Mouse (Mus musculus): ENCODE measurements around the gene Cxxc4. TPM values are rescaled to one million over a fixed set of nuclear protein-coding genes. Genes with fewer than 3 reads are reported as not detected.
A peak's percentile ranks its signal among the peaks of the same experiment; 100 is the strongest.

Gene Cxxc4
- 0.09 and 0.10 TPM in 2 replicates for polyA plus RNA-seq (2012; rRNA removed)
- 0.06 and 0.10 TPM in 2 replicates for polyA plus RNA-seq (2014; fragmentation: Nextera tagmentation; extraction: Ambion mirVana)

GRCm38 (mm10) chr3:134236414-134237112 lies at the start of gene Cxxc4:
Gene Cxxc4 (plus strand): TSS chr3:134236484.
- no peak for TF ChIP-seq EP300 (IDR thresholded peaks at IDR 0.05; ENCODE audit: low read depth)
- no peak for TF ChIP-seq CTCF (IDR thresholded peaks at IDR 0.05; ENCODE audit: low read depth)
- ATAC-seq (ENCODE audit: insufficient read depth) (no peak; the same call in 1 of the 2 replicates), DNase-seq (ENCODE audit: low read depth in 3 of 3, low spot score in 3 of 3) (no peak)
- Histone ChIP-seq H3K4me3 (ENCODE audit: insufficient read depth in 1 of 2, low read depth in 2 of 2, low read length in 2 of 2) (peak within 1 kb of the TSS; percentile 37 to 45), H3K4me2 (ENCODE audit: low read depth) (peak within 1 kb of the TSS; percentile 58), H3K9ac (replicated peaks) (no peak within 1 kb of the TSS), H3K36me3 (replicated peaks; ENCODE audit: control insufficient read depth, insufficient read depth, low read depth) (no peaks in the 10 kb centered on the region), H3K27ac (no peak within 1 kb of the TSS), H3K9me3 (ENCODE audit: control insufficient read depth, low read length) (no peaks in the 10 kb centered on the region), H3K27me3 (ENCODE audit: control insufficient read depth, insufficient read depth, low read length) (peaks cover 53% of the 10 kb centered on the region), H3K4me1 (replicated peaks; ENCODE audit: control insufficient read depth in 2 of 2, insufficient read depth in 2 of 2, low read length in 1 of 2) (0 out of 4 replicates have a peak, but pooled peaks cover 0 to 2% of the 10 kb centered on the region in 2 experiments)
- 4% methylated on average over 11 of the region's 22 CpGs for WGBS (ENCODE audit: insufficient replicate concordance)

- Histone ChIP-seq H3K9ac (replicated peaks) (no peak overlapping the region), H3K27ac (no peak overlapping the region), H3K4me1 (replicated peaks; ENCODE audit: control insufficient read depth in 2 of 2, insufficient read depth in 2 of 2, low read length in 1 of 2) (no peaks in the 10 kb centered on the region), H3K9me3 (ENCODE audit: control insufficient read depth, low read length) (no peaks in the 10 kb centered on the region), H3K4me3 (ENCODE audit: insufficient read depth in 1 of 2, low read depth in 2 of 2, low read length in 2 of 2) (no peak overlapping the region; a peak in 1 of 4 replicates), H3K4me2 (ENCODE audit: low read depth) (no peak overlapping the region), H3K27me3 (ENCODE audit: control insufficient read depth, insufficient read depth, low read length) (no peaks in the 10 kb centered on the region), H3K36me3 (replicated peaks; ENCODE audit: control insufficient read depth, insufficient read depth, low read depth) (no peaks in the 10 kb centered on the region)
- no peak for TF ChIP-seq EP300 (IDR thresholded peaks at IDR 0.05; ENCODE audit: low read depth)
- TF ChIP-seq CTCF (IDR thresholded peaks at IDR 0.05; ENCODE audit: low read depth), result no peak
- DNase-seq (ENCODE audit: low read depth in 3 of 3, low spot score in 3 of 3) (no peak), ATAC-seq (ENCODE audit: insufficient read depth) (no peak)
- WGBS (ENCODE audit: insufficient replicate concordance), result 57% methylated on average over 12 of the region's 12 CpGs
Observed at GRCm38 (mm10) chr3:134188979-134189946, 47.0 kb upstream of the Cxxc4 start.

- Histone ChIP-seq H3K9ac (replicated peaks) (no peak overlapping the region), H3K4me2 (ENCODE audit: low read depth) (no peak overlapping the region), H3K27ac (no peak overlapping the region), H3K4me1 (replicated peaks; ENCODE audit: control insufficient read depth in 2 of 2, insufficient read depth in 2 of 2, low read length in 1 of 2) (no peaks in the 10 kb centered on the region), H3K27me3 (ENCODE audit: control insufficient read depth, insufficient read depth, low read length) (no peaks in the 10 kb centered on the region), H3K9me3 (ENCODE audit: control insufficient read depth, low read length) (no peaks in the 10 kb centered on the region), H3K36me3 (replicated peaks; ENCODE audit: control insufficient read depth, insufficient read depth, low read depth) (no peaks in the 10 kb centered on the region), H3K4me3 (ENCODE audit: insufficient read depth in 1 of 2, low read depth in 2 of 2, low read length in 2 of 2) (no peak overlapping the region; a peak in 1 of 4 replicates)
- no peak for TF ChIP-seq CTCF (IDR thresholded peaks at IDR 0.05; ENCODE audit: low read depth)
- no peak for TF ChIP-seq EP300 (IDR thresholded peaks at IDR 0.05; ENCODE audit: low read depth)
- ATAC-seq (ENCODE audit: insufficient read depth), result no peak
- DNase-seq (ENCODE audit: low read depth in 3 of 3, low spot score in 3 of 3), result no peak
- WGBS (ENCODE audit: insufficient replicate concordance), result 52% methylated on average over 11 of the region's 11 CpGs
Observed at GRCm38 (mm10) chr3:134190046-134190445, 46.2 kb upstream of the Cxxc4 start.

- Histone ChIP-seq H3K27me3 (ENCODE audit: control insufficient read depth, insufficient read depth, low read length) (no peaks in the 10 kb centered on the region), H3K4me3 (ENCODE audit: insufficient read depth in 1 of 2, low read depth in 2 of 2, low read length in 2 of 2) (no peak overlapping the region)
- TF ChIP-seq CTCF (IDR thresholded peaks at IDR 0.05; ENCODE audit: low read depth) (no peak), EP300 (IDR thresholded peaks at IDR 0.05; ENCODE audit: low read depth) (no peak)
Observed at GRCm38 (mm10) chr3:134199892-134200291, 36.4 kb upstream of the Cxxc4 start.

GRCm38 (mm10) chr3:134206624-134207023 lies 29.7 kb upstream of the Cxxc4 start:
- Histone ChIP-seq H3K9ac (replicated peaks) (no peak overlapping the region), H3K4me2 (ENCODE audit: low read depth) (no peak overlapping the region), H3K9me3 (ENCODE audit: control insufficient read depth, low read length) (no peaks in the 10 kb centered on the region), H3K27ac (no peak overlapping the region), H3K27me3 (ENCODE audit: control insufficient read depth, insufficient read depth, low read length) (no peaks in the 10 kb centered on the region), H3K4me3 (ENCODE audit: insufficient read depth in 1 of 2, low read depth in 2 of 2, low read length in 2 of 2) (no peak overlapping the region), H3K4me1 (replicated peaks; ENCODE audit: control insufficient read depth in 2 of 2, insufficient read depth in 2 of 2, low read length in 1 of 2) (no peaks in the 10 kb centered on the region), H3K36me3 (replicated peaks; ENCODE audit: control insufficient read depth, insufficient read depth, low read depth) (no peaks in the 10 kb centered on the region)
- TF ChIP-seq EP300 (IDR thresholded peaks at IDR 0.05; ENCODE audit: low read depth) (no peak), CTCF (IDR thresholded peaks at IDR 0.05; ENCODE audit: low read depth) (no peak)
- no peak for ATAC-seq (ENCODE audit: insufficient read depth)
- 67% methylated on average over 3 of the region's 3 CpGs for WGBS (ENCODE audit: insufficient replicate concordance)
- DNase-seq (ENCODE audit: low read depth in 3 of 3, low spot score in 3 of 3), result no peak

More at GRCm38 (mm10) chr3:134199892-134200291, 36.4 kb upstream of the Cxxc4 start:
- H3K4me1 ChIP-seq (replicated peaks; ENCODE audit: control insufficient read depth in 2 of 2, insufficient read depth in 2 of 2, low read length in 1 of 2), result no peaks in the 10 kb centered on the region
- ATAC-seq (ENCODE audit: insufficient read depth), result no peak
- H3K4me2 ChIP-seq (ENCODE audit: low read depth), result no peak overlapping the region
- no peak overlapping the region for H3K27ac ChIP-seq
- no peak for DNase-seq (ENCODE audit: low read depth in 3 of 3, low spot score in 3 of 3)
- no peak overlapping the region for H3K9ac ChIP-seq (replicated peaks)
- H3K36me3 ChIP-seq (replicated peaks; ENCODE audit: control insufficient read depth, insufficient read depth, low read depth), result no peaks in the 10 kb centered on the region
- no peaks in the 10 kb centered on the region for H3K9me3 ChIP-seq (ENCODE audit: control insufficient read depth, low read length)
- WGBS (ENCODE audit: insufficient replicate concordance), result 3% methylated on average over 9 of the region's 9 CpGs
